10 mouse cellular contexts compared by ENCODE assay signal in genomic region chr1:125466621-125467257, GRCm38 (mm10). TPM values are rescaled to one million over a fixed set of nuclear protein-coding genes. Genes with fewer than 3 reads are reported as not detected.
DNase-seq lines count a peak whose midpoint lies in the region; ATAC-seq and TF ChIP-seq lines count a peak whose summit lies in the region.
"Had no signal": no experiment of that assay in that cellular context is flagged by ENCODE, and none has a peak within 500 bp of the region (broad histone marks: within the 10 kb centered on the region; RNA-seq: fewer than 3 reads in every experiment).

No protein-coding gene starts in this region.

- no peaks in the 10 kb centered on the region for H3K9me3 ChIP-seq in CH12.LX (replicated peaks; ENCODE audit: low read length)
- H3K9me3 ChIP-seq: midbrain, embryonic 12.5 days had no signal

- DNase-seq in CH12.LX (ENCODE audit: extremely low read depth), result peak; percentile 54
- DNase-seq in lung, postnatal 4 days, result peak; percentile 35 to 41
- peak; percentile 84 for DNase-seq in splenic B cell, adult 2 months (ENCODE audit: low read depth, low spot score)
- no peak for DNase-seq in urinary bladder, postnatal 36 days (ENCODE audit: low spot score in 2 of 2)
- no peak for DNase-seq in frontal cortex, postnatal 10 days (ENCODE audit: low spot score in 2 of 2)
- no peak for DNase-seq in urinary bladder, adult 2 months (ENCODE audit: low spot score)
- DNase-seq: cerebellum, adult 11-12 months; right cerebral cortex, adult 18-20 months had no signal

- ATAC-seq in common myeloid progenitor, adult 5-6 weeks (replicated peaks; ENCODE audit: low read depth, poor library complexity, severe bottlenecking), result peak; percentile 71

- no peak for TF ChIP-seq RAD21 in CH12.LX (IDR thresholded peaks at IDR 0.05; ENCODE audit: low read depth, low read length)

- H3K79me2 ChIP-seq in CH12.LX (replicated peaks; ENCODE audit: control insufficient read depth, extremely low read depth, insufficient read depth, poor library complexity, severe bottlenecking), result no peaks in the 10 kb centered on the region

- no peak for TF ChIP-seq POLR2A in CH12.LX (IDR thresholded peaks at IDR 0.05; ENCODE audit: low read depth, low read length)

- dilution Hi-C loops in CH12.LX (cut with MboI; ENCODE audit: extremely low pct_ligation_motif_present, extremely low pct_unique_long_range_greater_than_20kb, low sequenced_read_pairs), result no loop called here

- H3K4me1 ChIP-seq in CH12.LX (ENCODE audit: control insufficient read depth in 1 of 2, insufficient read depth in 2 of 2), result peaks cover 18 to 51% of the 10 kb centered on the region in 2 experiments
- H3K4me1 ChIP-seq: midbrain, embryonic 12.5 days had no signal

- in situ Hi-C loops in CH12.LX (cut with MboI; ENCODE audit: low pct_ligation_motif_present, low pct_unique_long_range_greater_than_20kb, low sequenced_read_pairs), result no loop called here

- H3K4me2 ChIP-seq in CH12.LX (ENCODE audit: insufficient read depth, low read depth, poor library complexity, severe bottlenecking), result peak overlapping the region; percentile 16; the same call in 1 of the 2 replicates
- H3K4me2 ChIP-seq: midbrain, embryonic 12.5 days had no signal

- no peak for TF ChIP-seq EP300 in CH12.LX (IDR thresholded peaks at IDR 0.05; ENCODE audit: low read length)

- TF ChIP-seq CTCF in CH12.LX (conservative IDR thresholded peaks at IDR 0.05 in 1 of 2, IDR thresholded peaks at IDR 0.05 in 1 of 2; ENCODE audit: low read depth in 2 of 2, low read length in 2 of 2), result no peak

- H3K27ac ChIP-seq in CH12.LX (ENCODE audit: insufficient read depth, low read depth), result peak overlapping the region; percentile 24
- H3K27ac ChIP-seq: midbrain, embryonic 12.5 days had no signal

- H3K36me3 ChIP-seq in CH12.LX (replicated peaks in 1 of 2; ENCODE audit: control insufficient read depth in 1 of 2, insufficient read depth in 1 of 2, low read length in 1 of 2), result no peaks in the 10 kb centered on the region
- H3K36me3 ChIP-seq in splenic B cell, adult 2 months (ENCODE audit: control insufficient read depth, insufficient read depth, low read length, poor library complexity, severe bottlenecking), result no peaks in the 10 kb centered on the region
- H3K36me3 ChIP-seq: midbrain, embryonic 12.5 days had no signal

- no peaks in the 10 kb centered on the region for H3K27me3 ChIP-seq in CH12.LX (replicated peaks)
- no peaks in the 10 kb centered on the region for H3K27me3 ChIP-seq in splenic B cell, adult 2 months (ENCODE audit: control insufficient read depth, insufficient read depth, low read length, poor library complexity, severe bottlenecking)
- H3K27me3 ChIP-seq: midbrain, embryonic 12.5 days had no signal

- H3K4me3 ChIP-seq in CH12.LX (replicated peaks in 1 of 3; ENCODE audit: low read depth in 2 of 3, low read length in 2 of 3, poor library complexity in 1 of 3), result no peak overlapping the region
- H3K4me3 ChIP-seq: midbrain, embryonic 12.5 days had no signal

- H3K9ac ChIP-seq in CH12.LX (ENCODE audit: insufficient read depth, low read depth), result peak overlapping the region; percentile 17; the same call in 1 of the 2 replicates
- H3K9ac ChIP-seq: midbrain, embryonic 12.5 days had no signal

TF ChIP-seq in CH12.LX, 34 proteins besides CTCF, POLR2A, EP300 and RAD21:
- TF ChIP-seq ELF1 (IDR thresholded peaks at IDR 0.05; ENCODE audit: low read depth, low read length) (no peak), HCFC1 (IDR thresholded peaks at IDR 0.05; ENCODE audit: low read depth, low read length) (no peak)

RNA-seq across cellular contexts. Expression of gene Actr3, which starts 31.2 kb away (rescaled TPM):
- total RNA-seq in CH12.LX (2012; rRNA removed) (176 and 184 TPM in 2 replicates), CH12.LX (2014; rRNA removed) (513 and 576 TPM in 2 replicates)
- 374 and 427 TPM in 2 replicates for polyA plus RNA-seq in CH12.LX (2012; ENCODE audit: insufficient read length, low read depth)
- 560 and 730 TPM in 2 replicates for total RNA-seq in common myeloid progenitor, adult 5-6 weeks (2017)
- 105 and 131 TPM in 2 replicates for polyA plus RNA-seq in urinary bladder, adult 2 months (2012; rRNA removed)

Comparison
In these comparisons a context has a peak if more than half of its experiments do, and no peak if none do; other contexts are left out.
1. DNase-seq: peak in CH12.LX (single experiment), lung, postnatal 4 days (2 of 2) and splenic B cell, adult 2 months (single experiment); none in urinary bladder, postnatal 36 days (0 of 2), frontal cortex, postnatal 10 days (0 of 2) and urinary bladder, adult 2 months (single experiment).